Mouse (Mus musculus) lung, postnatal 0 days (tissue): ENCODE measurements at regions not wholly inside any gene's neighbourhood (a gene's known extent, or its start where the extent isn't known, plus 50 kb on each side); places are given as distances from the start of the nearest gene placed in this dataset.

Experiments
- ATAC-seq: fragments of 200-750 bp; cut with Nextera tagmentation; 2 replicates; pipeline ENCODE4 v1.8.0; 2017; ENCODE audit warnings: moderate library complexity
- DNase-seq: peaks from one replicate; pipeline ENCODE4 v3.0.0-alpha.2; 2016; ENCODE audit warnings: low spot score
- H3K27ac ChIP-seq: fragments of 300-500 bp; sonication (generic); 2 replicates; pipeline ENCODE4 v1.5.1; 2014; ENCODE audit warnings: antibody characterized with exemption, mild to moderate bottlenecking, low read length, mixed read lengths
- H3K27me3 ChIP-seq: fragments of 300-500 bp; sonication (generic); replicated peaks from 2 replicates; pipeline ENCODE4 v1.6.1; 2014; ENCODE audit warnings: low read length, mixed read lengths; ENCODE audit not compliant: insufficient read depth
- H3K36me3 ChIP-seq: fragments of 300-500 bp; sonication (generic); 2 replicates; pipeline ENCODE4 v1.6.1; 2014; ENCODE audit warnings: low read length, mixed read lengths; ENCODE audit not compliant: insufficient read depth
- H3K4me1 ChIP-seq: fragments of 300-500 bp; sonication (generic); 2 replicates; pipeline ENCODE4 v1.6.1; 2014; ENCODE audit warnings: antibody characterized with exemption, low read depth, low read length, mixed read lengths; ENCODE audit not compliant: insufficient read depth
- H3K4me2 ChIP-seq: fragments of 300-500 bp; sonication (generic); replicated peaks from 2 replicates; pipeline ENCODE4 v1.6.1; 2014; ENCODE audit warnings: low read depth, mild to moderate bottlenecking, low read length, moderate library complexity, mixed read lengths
- H3K4me3 ChIP-seq: fragments of 300-500 bp; sonication (generic); 2 replicates; pipeline ENCODE4 v1.5.1; 2014; ENCODE audit warnings: low read depth, low read length
- H3K9ac ChIP-seq: fragments of 300-500 bp; sonication (generic); replicated peaks from 2 replicates; pipeline ENCODE4 v1.6.1; 2014; ENCODE audit warnings: low read depth, mild to moderate bottlenecking
- H3K9me3 ChIP-seq: fragments of 300-500 bp; sonication (generic); 2 replicates; pipeline ENCODE4 v1.6.1; 2016; ENCODE audit warnings: low read length, mixed read lengths
- CTCF ChIP-seq: IDR thresholded peaks from 2 replicates; pipeline ENCODE4 v1.5.1; 2016; ENCODE audit warnings: antibody characterized with exemption, mild to moderate bottlenecking
- EP300 ChIP-seq: IDR thresholded peaks from 2 replicates; pipeline ENCODE4 v1.6.1; 2016; ENCODE audit warnings: antibody characterized with exemption, mild to moderate bottlenecking, control low read depth
- WGBS: fragments of 180-500 bp; shearing (Covaris S2); extraction: QIAGEN DNeasy Blood & Tissue Kit; methylation state at CpG from one replicate; pipeline ENCODE4 v1.1.7; 2014; 5-methylcytosine and 5-hydroxymethylcytosine counted together

GRCm38 (mm10) chr1:144300670-144301069 lies 51.6 kb upstream of the Rgs1 start:
- H3K4me2 ChIP-seq, result no peak overlapping the region
- H3K9ac ChIP-seq, result no peak overlapping the region
- no peak for TF ChIP-seq CTCF
- TF ChIP-seq EP300, result no peak
- no peaks in the 10 kb centered on the region for H3K9me3 ChIP-seq
- H3K4me1 ChIP-seq, result no peaks in the 10 kb centered on the region
- no peak for ATAC-seq
- DNase-seq, result no peak
- H3K27ac ChIP-seq, result no peak overlapping the region
- no peak overlapping the region for H3K4me3 ChIP-seq
- H3K27me3 ChIP-seq, result no peaks in the 10 kb centered on the region
- H3K36me3 ChIP-seq, result no peaks in the 10 kb centered on the region
- 87% methylated on average over 2 of the region's 2 CpGs for WGBS
